Mouse (Mus musculus) heart, adult 2 months (tissue): Measurements from ENCODE around the gene Tiam1. TPM values are rescaled to one million over a fixed set of nuclear protein-coding genes. Genes with fewer than 3 reads are reported as not detected.

Experiments used
- DNase-seq, 2 experiments: peaks; one replicate each; pipeline ENCODE4 v3.0.0; 2021
- H3K27ac ChIP-seq: fragments of 200-600 bp; 2 replicates; pipeline ENCODE4 v1.8.1; 2022
- H3K27me3 ChIP-seq: fragments of 200-500 bp; 2 replicates; pipeline ENCODE4 v1.6.1; 2012; ENCODE audit warnings: mild to moderate bottlenecking, low read length, inconsistent platforms, mixed read lengths; ENCODE audit not compliant: control insufficient read depth, insufficient read depth
- H3K36me3 ChIP-seq: fragments of 200-500 bp; 2 replicates; pipeline ENCODE4 v1.6.1; 2012; ENCODE audit warnings: low read length, inconsistent platforms; ENCODE audit not compliant: control insufficient read depth, insufficient read depth
- H3K4me1 ChIP-seq: fragments of 200-500 bp; 2 replicates; pipeline ENCODE4 v1.6.1; 2011; ENCODE audit warnings: low read length; ENCODE audit not compliant: control insufficient read depth, insufficient read depth
- H3K4me3 ChIP-seq: fragments of 200-600 bp; 2 replicates; pipeline ENCODE4 v1.8.1; 2022
- H3K79me2 ChIP-seq: fragments of 200-500 bp; replicated peaks from 2 replicates; pipeline ENCODE4 v1.6.1; 2012; ENCODE audit warnings: mild to moderate bottlenecking, inconsistent platforms, low read length, moderate library complexity, mixed read lengths; ENCODE audit not compliant: control insufficient read depth, insufficient read depth
- H3K9ac ChIP-seq: fragments of 200-500 bp; 2 replicates; pipeline ENCODE4 v1.6.1; 2012; ENCODE audit warnings: low read depth, mild to moderate bottlenecking, control low read depth, inconsistent platforms, low read length, mixed read lengths
- CTCF ChIP-seq: fragments of 200-600 bp; IDR thresholded peaks from 2 replicates; pipeline ENCODE4 v1.8.1; 2022; ENCODE audit warnings: antibody characterized with exemption, mild to moderate bottlenecking, moderate library complexity
- EP300 ChIP-seq: fragments of 200-500 bp; IDR thresholded peaks from 2 replicates; pipeline ENCODE4 v1.6.1; 2011; ENCODE audit warnings: low read depth, low read length, control low read depth; ENCODE audit not compliant: insufficient read depth
- POLR2A ChIP-seq: fragments of 200-500 bp; IDR thresholded peaks from 2 replicates; pipeline ENCODE4 v1.6.1; 2011; ENCODE audit warnings: mild to moderate bottlenecking, low read depth, low read length, control low read depth; ENCODE audit not compliant: insufficient read depth
- WGBS: fragments of 180-500 bp; shearing (Covaris S2); methylation state at CpG from one replicate; pipeline ENCODE4 v1.1.7; 2018; 5-methylcytosine and 5-hydroxymethylcytosine counted together
- intact Hi-C: fragments of 180-260 bp; cut with DNase I; formaldehyde crosslinking; loops from one replicate; pipeline ENCODE4 v1.15.1; 2025
- polyA plus RNA-seq: library from polyadenylated mRNA; depleted of rRNA; stranded (reverse); fragments of >200 nt; gene quantifications from 2 replicates; pipeline ENCODE4 v1.2.3, GENCODE M21; 2012
- total RNA-seq, 2 experiments: library from RNA; stranded (reverse); gene quantifications; 2 replicates each; pipeline ENCODE4 v1.2.3; 2021

The Tiam1 gene
- total and polyA plus RNA-seq, 3 experiments: 2.3 to 7.9 (median 4.4) TPM

DNA sequence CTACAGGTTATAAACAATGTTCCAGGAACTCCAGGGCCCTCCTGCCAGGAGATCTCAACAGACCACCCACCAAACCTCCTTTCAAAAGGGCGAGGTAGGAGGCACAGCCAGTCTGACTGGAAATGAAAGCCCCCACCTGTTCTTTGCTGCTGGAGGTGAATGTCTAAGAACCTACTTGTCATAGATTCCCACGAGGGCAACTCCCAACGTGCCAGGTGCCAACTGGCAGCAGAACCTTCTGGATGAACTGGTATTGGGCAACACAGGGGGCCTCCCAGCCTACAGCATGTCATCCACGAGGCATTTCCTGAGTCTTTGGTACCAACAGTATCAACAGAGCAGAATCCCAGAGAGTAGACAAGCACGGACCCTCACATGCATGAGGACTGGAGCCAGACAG, 282.0 kb downstream of the Tiam1 start:
- Histone ChIP-seq H3K4me1 (no peaks in the 10 kb centered on the region), H3K27me3 (no peaks in the 10 kb centered on the region), H3K79me2 (no peaks in the 10 kb centered on the region), H3K36me3 (no peaks in the 10 kb centered on the region), H3K9ac (no peak overlapping the region), H3K4me3 (no peak overlapping the region), H3K27ac (no peak overlapping the region)
- intact Hi-C loops: no loop called here
- TF ChIP-seq POLR2A (no peak), CTCF (no peak), EP300 (no peak)
- WGBS: 63% methylated on average over 5 of the region's 5 CpGs
- DNase-seq: no peak

DNA sequence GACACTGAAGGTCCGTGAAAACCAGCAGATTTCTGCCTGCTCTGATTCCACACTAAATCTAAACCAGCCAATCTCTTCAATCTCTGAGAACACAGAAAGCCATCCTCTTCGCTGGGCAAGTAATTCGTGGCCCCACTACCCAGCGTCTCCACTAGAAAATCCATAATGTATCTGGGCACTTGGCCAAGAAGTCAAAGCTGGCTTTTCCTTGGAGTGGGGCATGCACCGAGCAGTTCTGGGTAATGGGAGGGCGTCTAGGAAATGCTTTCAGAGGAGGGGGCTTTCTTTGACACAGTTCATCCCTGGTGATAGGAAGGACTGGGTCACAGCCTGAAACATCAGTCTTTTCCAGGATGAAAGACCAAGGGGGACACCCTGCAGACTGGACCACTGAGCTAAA, 282.9 kb downstream of the Tiam1 start:
- Histone ChIP-seq H3K9ac (no peak overlapping the region), H3K4me3 (no peak overlapping the region), H3K79me2 (no peaks in the 10 kb centered on the region), H3K27me3 (no peaks in the 10 kb centered on the region), H3K4me1 (no peaks in the 10 kb centered on the region), H3K27ac (no peak overlapping the region), H3K36me3 (no peaks in the 10 kb centered on the region)
- no peak for DNase-seq
- TF ChIP-seq POLR2A (no peak), EP300 (no peak)
- intact Hi-C loops: no loop called here
- WGBS: 78% methylated on average over 6 of the region's 6 CpGs

DNA sequence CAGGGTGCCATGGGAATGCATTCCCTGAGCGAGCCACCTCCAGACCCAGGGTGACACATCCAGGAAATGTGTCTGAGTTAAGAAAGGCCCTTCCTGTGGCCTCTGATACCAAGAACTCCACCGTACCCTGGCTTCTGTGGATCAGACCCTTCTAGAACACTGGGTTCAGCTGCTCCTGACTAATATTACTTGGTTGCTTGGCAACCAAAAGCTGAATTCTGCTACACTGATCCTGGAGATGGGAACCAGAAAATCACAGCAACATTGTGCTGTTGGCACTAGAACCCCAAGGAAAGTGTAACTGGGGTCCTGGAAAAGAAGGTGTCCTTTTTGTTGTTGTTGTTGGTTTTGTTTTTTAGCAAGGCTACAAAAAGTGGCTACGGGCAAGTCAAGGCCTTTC, 285.9 kb downstream of the Tiam1 start:
- Histone ChIP-seq H3K9ac (no peak overlapping the region), H3K4me3 (no peak overlapping the region), H3K27me3 (no peaks in the 10 kb centered on the region), H3K27ac (no peak overlapping the region), H3K36me3 (no peaks in the 10 kb centered on the region), H3K4me1 (no peaks in the 10 kb centered on the region), H3K79me2 (no peaks in the 10 kb centered on the region)
- intact Hi-C loops: no loop called here
- WGBS: 64% methylated on average over 3 of the region's 3 CpGs
- DNase-seq: no peak
- TF ChIP-seq EP300 (no peak), POLR2A (no peak), CTCF (no peak)

DNA sequence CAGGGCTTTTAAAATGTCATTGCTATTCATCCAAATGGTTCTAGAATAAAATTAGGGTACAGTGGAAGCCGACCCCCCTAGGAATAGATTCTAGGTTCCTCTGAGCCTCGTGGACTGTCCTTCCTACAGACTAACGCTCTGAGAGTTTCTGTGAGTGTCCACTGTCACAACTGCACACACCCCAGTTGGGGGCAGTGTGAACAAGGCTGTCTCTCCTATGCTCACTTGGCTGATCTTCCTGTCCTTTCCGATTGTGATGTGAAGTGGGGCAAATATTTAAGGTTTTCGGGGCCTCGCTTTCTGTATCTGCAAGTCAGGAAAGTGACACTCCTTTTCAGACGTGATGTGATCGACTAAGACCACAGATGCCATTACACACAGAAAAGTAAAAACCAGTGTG, 288.8 kb downstream of the Tiam1 start:
- Histone ChIP-seq H3K27me3 (no peaks in the 10 kb centered on the region), H3K36me3 (no peaks in the 10 kb centered on the region), H3K27ac (no peak overlapping the region), H3K9ac (no peak overlapping the region), H3K4me3 (no peak overlapping the region), H3K79me2 (no peaks in the 10 kb centered on the region), H3K4me1 (no peaks in the 10 kb centered on the region)
- TF ChIP-seq EP300: no peak
- TF ChIP-seq CTCF: peak; percentile 51
- intact Hi-C loops: no loop called here
- no peak for DNase-seq
- WGBS: 66% methylated on average over 8 of the region's 8 CpGs

DNA sequence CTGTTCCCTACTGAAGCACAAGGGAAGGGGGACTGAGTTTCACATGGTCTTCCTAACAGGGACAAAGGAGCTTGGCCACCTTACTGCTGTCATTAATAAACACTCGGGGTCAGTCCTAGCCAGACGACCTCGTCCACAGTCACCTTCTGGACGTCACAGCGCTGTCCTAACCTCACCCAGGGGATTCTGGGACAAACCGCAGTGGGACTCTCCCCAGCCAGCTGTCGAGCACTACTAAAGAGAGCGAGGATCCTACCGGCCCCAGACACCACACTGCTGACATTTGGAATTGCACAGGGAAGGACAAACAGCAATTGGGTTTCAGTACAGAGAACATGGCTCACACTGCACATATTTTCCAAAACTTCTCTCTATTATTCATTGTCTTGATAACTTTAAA, 292.2 kb downstream of the Tiam1 start:
- Histone ChIP-seq H3K79me2 (no peaks in the 10 kb centered on the region), H3K27me3 (peaks cover 1% of the 10 kb centered on the region; the same call in 1 of the 2 replicates), H3K36me3 (no peaks in the 10 kb centered on the region), H3K9ac (no peak overlapping the region), H3K27ac (no peak overlapping the region), H3K4me3 (no peak overlapping the region), H3K4me1 (no peaks in the 10 kb centered on the region)
- WGBS: 78% methylated on average over 9 of the region's 9 CpGs
- no peak for TF ChIP-seq EP300
- TF ChIP-seq CTCF: no peak
- no peak for TF ChIP-seq POLR2A
- intact Hi-C loops: no loop called here
- no peak for DNase-seq

DNA sequence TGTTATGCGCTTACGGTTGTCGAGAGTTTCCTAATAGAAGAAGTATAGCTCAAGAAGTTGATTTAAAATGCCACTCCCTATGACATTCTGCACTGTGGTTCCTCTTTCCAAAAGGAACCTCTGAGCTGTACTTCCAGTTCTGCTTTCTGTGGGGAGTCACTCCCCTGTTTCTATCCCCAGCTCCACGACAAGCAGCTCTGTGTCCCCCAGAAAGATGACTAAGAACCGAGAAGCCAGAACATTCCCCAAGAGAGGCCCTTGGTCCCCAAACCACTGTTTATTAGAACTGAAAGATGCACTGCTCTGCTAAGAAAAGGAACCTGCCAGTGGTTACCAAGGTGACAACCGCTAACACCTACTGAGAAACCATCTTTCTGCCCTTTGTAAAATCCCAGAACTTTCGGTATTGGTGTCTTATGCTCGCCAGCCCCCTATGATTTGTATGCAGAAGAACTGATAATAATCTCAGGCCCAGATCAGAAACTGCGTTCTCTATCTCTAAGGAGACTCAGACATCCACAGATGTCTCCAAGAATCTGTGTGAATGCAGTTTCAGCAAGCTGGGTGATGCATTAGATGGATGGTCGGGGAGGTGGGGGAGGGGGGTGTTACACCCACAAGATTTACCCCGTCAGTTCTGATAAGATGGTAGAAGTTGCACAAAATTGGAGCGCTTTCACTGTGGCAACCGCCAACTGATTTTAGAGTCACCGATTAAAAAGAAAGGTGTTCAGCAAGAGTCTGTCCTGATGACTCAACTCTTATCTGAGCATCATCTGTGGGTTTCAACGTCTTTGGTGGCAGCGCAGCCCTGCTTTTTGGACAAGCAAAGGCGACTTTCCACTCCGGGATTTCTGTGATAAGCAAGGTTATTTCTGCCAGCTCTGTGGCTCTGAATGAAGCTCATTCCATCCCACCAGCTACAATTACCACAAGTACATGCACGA, 294.6 kb downstream of the Tiam1 start:
- TF ChIP-seq POLR2A (no peak), EP300 (no peak), CTCF (no peak)
- intact Hi-C loops: no loop called here
- WGBS: 84% methylated on average over 19 of the region's 19 CpGs

More for the DNA sequence above, 294.6 kb downstream of the Tiam1 start:
- Histone ChIP-seq H3K27me3 (peaks cover 1% of the 10 kb centered on the region), H3K36me3 (no peaks in the 10 kb centered on the region), H3K4me1 (no peaks in the 10 kb centered on the region), H3K27ac (no peak overlapping the region), H3K4me3 (no peak overlapping the region), H3K79me2 (no peaks in the 10 kb centered on the region), H3K9ac (no peak overlapping the region)
- DNase-seq: peak in 1 of 2 experiments; percentile 25
